Mouse (Mus musculus) layer of hippocampus, adult 18-20 months (tissue): ENCODE data around the gene Snx29. TPM values are rescaled to one million over a fixed set of nuclear protein-coding genes. Genes with fewer than 3 reads are reported as not detected.

Experiments used
- DNase-seq, 2 experiments: peaks; one replicate each; pipeline ENCODE4 v3.0.0; 2022; ENCODE audit warnings: low spot score in 2 of 2
- total RNA-seq, 2 experiments: library from RNA; stranded (reverse); gene quantifications; 2 replicates each; pipeline ENCODE4 v1.2.3; 2021

Snx29 gene
- total RNA-seq, 2 experiments from 2014 or later = 20.5 to 24.6 TPM

DNA sequence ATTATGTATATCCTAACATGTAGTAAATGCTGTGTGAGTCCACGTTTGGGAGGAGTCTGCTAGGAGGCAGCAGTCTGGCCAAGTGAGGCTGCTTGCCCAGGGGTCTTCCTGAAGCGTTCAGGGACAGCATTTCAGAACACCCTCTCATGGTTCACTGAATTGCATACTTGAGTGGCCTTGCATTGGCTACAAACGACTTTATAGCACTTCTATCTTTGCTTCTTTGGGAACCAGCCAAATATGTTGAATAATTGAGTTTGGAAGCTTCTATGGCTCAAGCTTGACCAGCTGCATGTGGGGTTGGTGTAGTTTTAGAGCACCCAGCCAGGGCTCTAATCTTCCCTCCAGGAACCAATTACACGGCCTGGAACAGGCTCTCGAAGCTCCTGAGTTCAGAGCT, 307.8 kb downstream of the Snx29 start:
- DNase-seq = no peak

- no peak for DNase-seq
Observed at GRCm38 (mm10) chr16:11632205-11632747, 309.6 kb downstream of the Snx29 start.

DNA sequence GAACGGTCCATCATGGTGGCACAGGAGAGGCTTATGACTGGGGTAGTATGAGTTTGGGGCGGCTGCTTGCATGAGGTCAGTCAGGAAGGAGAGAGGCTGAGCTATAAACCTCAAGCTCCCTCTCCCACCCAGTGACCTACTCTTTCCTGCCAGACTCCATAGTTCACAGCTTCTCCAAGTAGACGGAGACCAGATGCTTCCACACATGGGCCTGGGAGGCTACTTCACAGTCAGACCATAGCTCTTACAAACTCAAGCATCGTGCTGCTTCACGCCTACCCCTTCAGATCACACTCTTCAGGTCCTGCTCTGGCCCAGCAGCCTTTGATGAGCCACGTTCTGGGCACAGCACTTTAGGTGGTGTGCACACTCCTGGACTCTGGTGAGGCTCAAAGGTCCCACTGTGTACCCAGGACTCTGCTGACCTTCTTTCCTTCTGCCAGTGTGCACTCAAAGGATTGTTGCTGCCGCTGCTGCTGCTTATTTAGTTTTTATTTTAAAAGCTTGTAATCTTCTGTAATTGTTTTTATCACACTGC, 313.6 kb downstream of the Snx29 start:
- no peak for DNase-seq

DNA sequence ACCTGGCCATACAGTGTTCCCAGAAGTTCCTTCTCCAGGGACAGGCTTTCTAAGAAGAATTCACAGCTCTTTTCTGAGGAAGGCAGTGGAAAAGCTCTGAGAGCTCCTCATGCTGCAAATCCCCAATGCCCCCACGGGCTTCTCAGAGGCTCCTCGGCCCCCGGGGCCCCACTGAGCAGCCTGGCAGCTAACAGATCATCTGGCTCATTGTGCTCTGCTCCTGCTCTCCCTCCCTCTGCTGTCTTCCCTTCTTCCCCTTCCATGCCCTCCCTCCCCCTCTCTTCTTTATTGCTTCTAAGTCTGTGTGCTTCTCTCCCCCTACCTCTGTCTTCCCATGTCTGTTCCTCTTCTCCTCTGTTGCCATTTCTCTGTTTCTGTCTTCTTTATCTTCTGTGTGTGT, 314.2 kb downstream of the Snx29 start:
- no peak for DNase-seq

GRCm38 (mm10) chr16:11637794-11638193, 315.1 kb downstream of the Snx29 start:
- no peak for DNase-seq

DNA sequence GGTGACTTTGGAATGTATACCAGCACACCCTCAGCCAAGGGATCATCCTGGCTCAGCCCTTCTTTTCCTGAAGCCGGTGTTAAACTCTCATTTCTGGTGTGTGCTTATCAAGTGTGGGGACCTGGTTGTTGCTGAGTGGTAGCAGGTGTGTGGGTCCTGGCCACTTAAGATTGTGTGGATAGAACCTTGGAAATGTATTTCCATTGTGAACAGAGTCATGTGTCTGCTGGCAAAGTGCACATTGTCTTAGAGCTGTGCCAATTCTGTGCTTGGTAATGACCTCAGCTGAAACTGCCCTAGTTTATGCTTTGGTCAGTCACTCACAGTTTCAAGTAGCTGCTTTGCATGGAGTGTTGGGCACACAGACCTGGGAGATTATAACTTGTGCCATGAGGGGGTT, 316.0 kb downstream of the Snx29 start:
- no peak for DNase-seq

DNA sequence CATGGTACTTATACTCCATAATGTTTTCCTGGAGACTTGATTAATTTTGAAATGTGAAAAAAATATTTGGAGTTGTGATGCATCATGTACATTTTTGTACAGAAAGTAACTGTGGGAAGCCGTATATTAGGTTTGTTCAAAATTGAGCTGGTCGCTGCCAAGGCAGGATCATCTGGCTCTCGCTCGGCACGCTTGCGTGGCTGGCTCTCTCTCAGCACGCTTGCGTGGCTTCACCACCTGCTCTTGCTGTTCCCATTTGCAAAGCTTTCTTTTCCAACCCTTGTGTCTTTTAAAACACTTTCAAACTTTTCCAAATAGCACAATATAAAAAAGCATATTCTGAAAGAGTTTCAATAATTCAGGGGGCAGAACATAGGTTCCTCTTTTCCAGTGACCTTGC, 317.2 kb downstream of the Snx29 start:
- DNase-seq = peak; percentile 64 to 77

GRCm38 (mm10) chr16:11643603-11644002, 320.9 kb downstream of the Snx29 start:
- no peak for DNase-seq

DNA sequence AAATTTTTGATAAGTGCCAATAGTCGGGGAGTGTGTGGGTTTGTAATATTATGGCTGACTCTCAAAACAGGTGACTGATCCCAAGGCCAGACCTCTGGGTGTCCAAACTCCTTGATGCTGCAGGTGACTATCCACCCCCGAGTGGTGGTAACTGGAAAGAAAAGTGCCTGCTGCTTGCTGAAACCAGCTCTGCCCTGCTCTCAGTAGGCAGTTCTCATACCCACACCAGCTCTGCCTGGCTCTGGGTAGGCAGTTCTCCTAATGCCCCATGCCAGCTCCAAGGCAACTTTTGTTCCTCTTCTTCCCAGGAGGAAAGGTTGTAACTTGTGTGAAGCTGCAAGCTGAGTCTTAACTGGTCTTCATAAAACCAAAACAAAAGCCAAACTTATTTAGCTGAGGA, 321.7 kb downstream of the Snx29 start:
- DNase-seq = no peak

DNA sequence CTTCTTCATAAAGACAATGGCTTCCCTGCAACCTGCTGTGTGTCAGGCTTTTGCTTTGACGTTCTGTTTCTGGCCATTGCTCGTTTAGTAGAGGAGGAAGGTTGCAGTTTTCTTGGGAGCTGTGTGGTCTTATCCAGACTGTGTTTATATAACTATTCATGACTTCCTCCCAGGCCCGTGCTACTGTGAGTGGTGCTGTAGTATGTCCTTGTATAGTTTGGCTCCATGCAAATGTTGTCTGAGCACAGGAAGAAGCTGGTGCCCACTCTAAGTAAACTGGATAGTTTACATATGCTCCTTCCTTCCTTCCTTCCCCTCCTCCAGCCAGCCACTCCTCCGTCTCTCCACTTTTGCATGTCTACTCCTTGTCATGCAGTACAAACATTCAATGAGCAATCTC, 323.0 kb downstream of the Snx29 start:
- no peak for DNase-seq

DNA sequence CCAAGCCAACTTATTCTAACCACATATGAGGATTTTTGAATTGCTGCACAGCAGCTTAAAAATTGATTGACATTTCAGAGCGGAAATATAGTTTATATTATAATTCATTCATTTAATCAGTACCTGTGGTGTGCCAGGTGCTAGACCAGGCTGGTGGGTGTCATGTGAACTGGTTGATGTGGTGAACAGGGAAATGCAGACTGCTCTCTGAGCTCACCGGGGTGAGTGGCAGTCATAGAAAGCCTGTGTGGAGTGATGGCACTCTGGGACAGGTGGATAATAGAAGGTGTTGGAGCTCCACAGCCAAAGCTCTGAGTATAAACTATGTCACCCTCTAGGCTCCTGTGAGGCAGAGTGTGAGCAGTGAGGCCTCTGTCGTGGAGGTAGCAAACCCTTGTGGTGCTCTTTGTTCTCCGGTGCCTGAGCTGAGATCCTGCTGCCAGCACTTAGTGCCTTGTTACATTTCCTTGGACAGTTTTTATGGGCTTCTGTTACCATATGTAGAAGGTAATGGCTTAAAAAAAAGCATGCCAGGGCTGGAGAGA, 324.1 kb downstream of the Snx29 start:
- DNase-seq = no peak

GRCm38 (mm10) chr16:11648169-11648688, 325.5 kb downstream of the Snx29 start:
- no peak for DNase-seq

DNA sequence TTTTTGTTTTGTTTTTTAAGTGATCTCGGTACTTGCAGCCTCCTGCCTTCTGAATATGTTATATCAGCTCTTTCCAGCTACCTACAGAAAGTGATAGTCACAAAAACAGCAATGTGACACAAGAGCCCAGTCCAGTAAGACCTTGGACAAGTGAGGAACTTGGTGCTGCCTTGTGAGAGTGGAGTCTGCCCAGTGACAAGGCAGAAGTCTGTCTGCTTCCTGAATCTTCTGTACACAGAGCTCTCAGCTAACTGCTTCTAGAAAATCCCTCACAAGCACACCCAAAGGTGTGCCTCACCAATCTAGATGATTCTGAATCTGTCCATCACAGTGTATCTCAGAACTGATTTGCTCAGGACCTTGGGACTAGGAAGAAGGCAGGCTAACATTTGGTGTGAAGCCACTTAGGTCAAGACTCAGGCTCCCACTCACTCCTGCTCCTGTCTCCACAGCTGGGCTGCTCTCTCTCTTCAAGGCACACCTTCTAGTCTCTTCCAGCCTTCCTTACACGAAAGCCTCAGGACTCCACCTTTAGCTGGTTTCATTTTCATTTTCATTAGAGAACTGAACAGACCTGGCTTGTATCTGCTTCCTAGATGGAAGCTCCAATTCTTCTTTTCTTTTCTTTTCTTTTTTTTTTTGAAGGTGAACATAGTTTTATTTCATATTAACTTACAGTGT, 330.1 kb downstream of the Snx29 start:
- DNase-seq = no peak

GRCm38 (mm10) chr16:11655893-11656292, 333.2 kb downstream of the Snx29 start:
- no peak for DNase-seq

DNA sequence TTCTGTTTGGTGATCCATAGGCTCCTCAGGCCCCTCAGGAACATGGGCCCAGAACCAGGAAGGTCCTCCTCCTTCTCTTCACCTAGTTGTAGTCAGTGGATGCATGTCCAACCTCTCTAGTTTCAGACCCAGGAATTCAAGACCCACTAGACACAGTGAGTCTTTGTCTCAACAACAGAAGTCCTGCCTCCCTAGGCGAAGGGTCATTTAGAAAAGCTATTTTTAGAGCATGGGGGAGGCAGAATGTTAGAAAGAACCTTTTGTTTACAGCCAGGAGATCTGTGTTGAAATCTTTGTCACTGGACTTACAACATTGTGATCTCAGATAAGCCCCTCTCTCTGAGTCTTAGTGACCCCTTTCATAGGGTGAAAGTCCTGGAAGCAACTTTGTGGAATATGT, 334.4 kb downstream of the Snx29 start:
- no peak for DNase-seq

DNA sequence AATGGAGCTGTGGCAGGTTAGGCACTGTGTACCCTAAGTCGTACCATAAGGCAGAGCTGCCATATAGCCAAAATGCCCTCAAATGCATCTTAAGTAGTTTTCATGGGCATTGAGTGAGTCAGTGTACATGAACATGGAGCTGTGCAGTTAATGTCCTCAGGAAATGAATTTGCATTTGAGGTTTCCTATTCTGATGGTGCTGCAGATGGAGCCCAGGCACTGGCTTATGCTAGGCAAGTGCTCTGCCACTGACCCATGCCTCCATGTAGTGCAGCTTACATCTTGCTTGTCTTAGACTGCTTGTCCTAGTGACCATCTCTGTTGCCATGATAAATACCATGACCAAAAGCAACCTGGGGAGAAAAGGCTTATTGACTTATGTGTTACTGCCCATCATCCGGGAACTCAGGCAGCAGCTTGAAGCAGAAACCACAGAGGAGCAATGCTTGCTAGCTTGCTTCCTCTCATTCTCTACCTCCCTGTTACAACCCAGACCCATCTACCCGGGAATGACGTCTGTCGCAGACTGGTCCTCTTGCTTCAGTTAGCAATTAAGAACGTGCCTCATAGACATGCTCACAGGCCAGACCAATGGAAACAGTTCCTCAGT, 336.5 kb downstream of the Snx29 start:
- no peak for DNase-seq

- DNase-seq = no peak
Observed at GRCm38 (mm10) chr16:11664896-11665705, 342.4 kb downstream of the Snx29 start.

- no peak for DNase-seq
Observed at GRCm38 (mm10) chr16:11665869-11666268, 343.2 kb downstream of the Snx29 start.

DNA sequence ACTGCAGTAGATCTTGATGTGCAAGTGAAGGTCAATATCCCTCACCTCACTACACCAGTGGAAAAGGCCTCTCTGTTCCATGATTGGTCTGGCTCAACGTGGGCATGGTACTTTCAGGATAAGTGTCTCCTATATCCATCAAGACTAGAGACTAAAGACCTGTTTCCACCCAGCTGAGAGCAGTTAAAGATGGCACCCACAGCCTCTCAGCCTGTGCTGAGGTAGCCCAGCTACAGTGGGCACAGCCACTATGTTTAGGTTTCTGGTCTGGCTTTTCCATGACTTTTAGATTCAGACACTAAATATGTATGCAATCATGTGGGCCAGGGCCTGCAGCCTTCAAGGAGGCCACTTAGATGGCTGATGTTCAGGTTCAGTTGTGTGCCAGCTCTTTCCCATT, 345.7 kb downstream of the Snx29 start:
- DNase-seq = no peak

- DNase-seq = no peak
Observed at GRCm38 (mm10) chr16:11668878-11669277, 346.2 kb downstream of the Snx29 start.

DNA sequence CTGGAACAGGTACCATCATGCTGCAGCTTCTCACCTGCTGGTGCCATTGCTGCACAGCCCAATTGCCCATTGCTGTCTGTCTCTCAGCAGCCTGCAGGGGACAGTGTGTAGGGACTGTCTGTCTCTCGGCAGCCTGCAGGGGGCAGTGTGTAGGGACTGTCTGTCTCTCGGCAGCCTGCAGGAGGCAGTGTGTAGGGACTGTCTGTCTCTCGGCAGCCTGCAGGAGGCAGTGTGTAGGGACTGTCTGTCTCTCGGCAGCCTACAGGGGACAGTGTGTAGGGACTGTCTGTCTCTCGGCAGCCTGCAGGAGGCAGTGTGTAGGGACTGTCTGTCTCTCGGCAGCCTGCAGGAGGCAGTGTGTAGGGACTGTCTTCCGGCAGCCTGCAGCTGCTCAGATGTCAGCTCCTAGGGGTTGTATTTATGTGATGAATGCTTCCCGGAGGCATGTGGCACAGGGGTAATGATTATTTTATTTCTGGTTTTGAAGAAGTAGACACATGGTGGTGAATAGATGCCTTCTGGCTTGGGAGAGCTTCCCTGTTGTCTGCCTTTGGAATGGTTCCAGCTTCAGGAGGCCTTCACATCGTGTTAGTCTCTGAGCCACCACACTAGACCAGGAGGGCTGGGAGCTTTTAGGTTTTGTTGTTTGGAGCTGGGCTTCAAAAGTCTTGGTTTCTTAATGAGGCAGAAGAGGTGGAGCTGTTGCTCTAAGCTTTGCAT, 347.7 kb downstream of the Snx29 start:
- DNase-seq = peak in 1 of 2 experiments; percentile 55
